Mouse (Mus musculus): ENCODE data around the gene Ttc22.

The Ttc22 gene

GRCm38 (mm10) chr4:106615637-106616036 is 6.6 kb upstream of the Ttc22 start:
- DNase-seq (ENCODE audit: low spot score): no peak

- DNase-seq (ENCODE audit: low spot score): peak; percentile 61
Observed at GRCm38 (mm10) chr4:106617056-106617455, 5.2 kb upstream of the Ttc22 start, which contains the start of gene Lexm. Lexm (minus strand) TSS chr4:106617241.

- DNase-seq (ENCODE audit: low spot score): no peak
Observed at GRCm38 (mm10) chr4:106618898-106619297, 3.3 kb upstream of the Ttc22 start.

- no peak for DNase-seq (ENCODE audit: low spot score)
Observed at GRCm38 (mm10) chr4:106621428-106621827, 804 bp upstream of the Ttc22 start.

- DNase-seq (ENCODE audit: low spot score): no peak
Observed at GRCm38 (mm10) chr4:106622712-106623111, 480 bp downstream of the Ttc22 start.

GRCm38 (mm10) chr4:106624271-106624670 is 2.0 kb downstream of the Ttc22 start:
- no peak for DNase-seq (ENCODE audit: low spot score)

- no peak for DNase-seq (ENCODE audit: low spot score)
Observed at GRCm38 (mm10) chr4:106627809-106628208, 5.6 kb downstream of the Ttc22 start.

GRCm38 (mm10) chr4:106628650-106629360 is 6.6 kb downstream of the Ttc22 start:
- DNase-seq (ENCODE audit: low spot score): no peak

GRCm38 (mm10) chr4:106629374-106629773 is 7.1 kb downstream of the Ttc22 start:
- no peak for DNase-seq (ENCODE audit: low spot score)

- peak; percentile 74 for DNase-seq (ENCODE audit: low spot score)
Observed at GRCm38 (mm10) chr4:106630333-106631220, 8.3 kb downstream of the Ttc22 start.

GRCm38 (mm10) chr4:106632313-106632712 is 10.1 kb downstream of the Ttc22 start:
- no peak for DNase-seq (ENCODE audit: low spot score)

- DNase-seq (ENCODE audit: low spot score): no peak
Observed at GRCm38 (mm10) chr4:106633281-106634085, 11.3 kb downstream of the Ttc22 start.

- DNase-seq (ENCODE audit: low spot score): no peak
Observed at GRCm38 (mm10) chr4:106634086-106634479, 11.9 kb downstream of the Ttc22 start.

- peak; percentile 60 for DNase-seq (ENCODE audit: low spot score)
Observed at GRCm38 (mm10) chr4:106643483-106644217, 21.4 kb downstream of the Ttc22 start.

GRCm38 (mm10) chr4:106644218-106644610 is 22.0 kb downstream of the Ttc22 start:
- no peak for DNase-seq (ENCODE audit: low spot score)

GRCm38 (mm10) chr4:106645797-106646196 is 23.6 kb downstream of the Ttc22 start:
- no peak for DNase-seq (ENCODE audit: low spot score)

GRCm38 (mm10) chr4:106647137-106647536 is 24.9 kb downstream of the Ttc22 start:
- no peak for DNase-seq (ENCODE audit: low spot score)

GRCm38 (mm10) chr4:106650833-106651527 is 28.7 kb downstream of the Ttc22 start, which contains the start of gene Pars2:
Pars2 (plus strand) TSS chr4:106651069.
- DNase-seq (ENCODE audit: low spot score): peak; percentile 97

- no peak for DNase-seq (ENCODE audit: low spot score)
Observed at GRCm38 (mm10) chr4:106652546-106652945, 30.3 kb downstream of the Ttc22 start.

- DNase-seq (ENCODE audit: low spot score): no peak
Observed at GRCm38 (mm10) chr4:106653051-106653450, 30.8 kb downstream of the Ttc22 start.

GRCm38 (mm10) chr4:106655681-106656080 is 33.4 kb downstream of the Ttc22 start:
- no peak for DNase-seq (ENCODE audit: low spot score)
